Mouse (Mus musculus): ENCODE data around the gene Brd4.
"Not testable (repeated sequence)": the region's sequence is repeated elsewhere in the genome, so short reads cannot be mapped to it uniquely, and the experiment has no call there.

Brd4 gene

DNA sequence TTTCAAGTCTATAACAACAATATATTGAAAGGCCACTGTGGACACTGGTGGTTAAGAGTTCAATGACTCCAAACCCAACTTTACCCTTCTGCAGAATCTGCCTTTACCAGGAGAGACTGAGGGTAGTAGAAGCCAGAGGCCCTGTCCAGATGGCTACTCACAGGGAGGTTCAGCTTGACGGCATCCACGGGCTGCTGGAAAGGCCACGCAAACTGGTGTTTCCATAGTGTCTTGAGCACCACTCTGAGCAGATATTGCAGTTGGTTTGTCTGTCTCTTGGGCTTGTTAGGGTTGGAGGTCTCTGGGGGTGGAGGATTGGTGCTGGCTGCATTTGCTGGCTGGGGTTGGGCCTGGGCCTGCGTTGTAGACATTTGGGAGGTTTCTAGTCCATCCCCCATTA, 55.3 kb downstream of the Brd4 start:
- DNase-seq (ENCODE audit: low spot score in 2 of 2) = no peak

GRCm38 (mm10) chr17:32220873-32221272, 63.6 kb downstream of the Brd4 start:
- no peak for DNase-seq (ENCODE audit: low spot score in 2 of 2)

DNA sequence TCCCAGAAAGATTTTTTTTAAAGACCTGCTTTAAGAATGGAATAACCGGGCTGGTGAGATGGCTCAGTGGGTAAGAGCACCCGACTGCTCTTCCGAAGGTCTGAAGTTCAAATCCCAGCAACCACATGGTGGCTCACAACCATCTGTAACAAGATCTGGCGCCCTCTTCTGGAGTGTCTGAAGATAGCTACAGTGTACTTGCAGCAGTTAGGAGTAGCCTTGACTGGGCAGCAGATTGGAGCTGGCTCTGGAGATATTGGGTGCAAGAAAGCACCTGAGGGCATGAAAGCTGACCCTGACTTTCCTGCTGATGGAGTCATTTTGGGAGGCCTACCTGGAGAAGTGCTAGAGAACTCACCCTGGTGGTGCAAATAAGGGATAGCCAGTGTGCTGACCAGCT, 68.9 kb downstream of the Brd4 start:
- not testable (repeated sequence) for DNase-seq (ENCODE audit: low spot score in 2 of 2)

DNA sequence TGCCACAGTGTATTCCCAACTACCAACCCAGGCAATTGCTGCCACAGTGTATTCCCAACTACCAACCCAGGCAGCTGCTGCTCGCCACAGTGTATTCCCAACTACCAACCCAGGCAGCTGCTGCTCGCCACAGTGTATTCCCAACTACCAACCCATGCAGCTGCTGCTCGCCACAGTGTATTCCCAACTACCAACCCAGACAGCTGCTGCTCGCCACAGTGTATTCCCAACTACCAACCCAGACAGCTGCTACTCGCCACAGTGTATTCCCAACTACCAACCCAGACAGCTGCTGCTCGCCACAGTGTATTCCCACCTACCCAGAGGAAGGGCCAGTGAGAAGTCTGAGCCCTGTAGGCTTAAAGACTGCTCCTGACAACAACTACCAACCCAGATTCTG, 73.0 kb downstream of the Brd4 start:
- DNase-seq (ENCODE audit: low spot score in 2 of 2) = not testable (repeated sequence)

DNA sequence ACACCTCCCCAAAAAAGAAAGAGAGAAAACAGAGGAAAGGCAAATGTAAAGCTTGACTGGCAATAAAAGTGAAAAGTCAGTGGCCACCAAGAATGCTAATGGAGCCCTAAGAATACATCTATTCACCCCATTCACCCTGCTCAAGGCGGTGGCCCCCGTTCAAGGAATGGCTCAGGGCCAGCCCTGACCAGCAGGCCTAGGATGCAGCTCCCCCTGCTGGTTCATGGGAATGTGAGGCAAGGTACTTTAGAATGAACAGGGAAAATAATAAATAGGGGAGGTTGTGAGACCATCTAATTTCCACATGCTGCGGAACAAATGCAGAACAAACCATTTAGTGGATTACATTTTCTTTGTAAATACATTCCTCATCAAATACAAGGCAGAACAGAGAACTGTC, 74.8 kb downstream of the Brd4 start:
- no peak for DNase-seq (ENCODE audit: low spot score in 2 of 2)

DNA sequence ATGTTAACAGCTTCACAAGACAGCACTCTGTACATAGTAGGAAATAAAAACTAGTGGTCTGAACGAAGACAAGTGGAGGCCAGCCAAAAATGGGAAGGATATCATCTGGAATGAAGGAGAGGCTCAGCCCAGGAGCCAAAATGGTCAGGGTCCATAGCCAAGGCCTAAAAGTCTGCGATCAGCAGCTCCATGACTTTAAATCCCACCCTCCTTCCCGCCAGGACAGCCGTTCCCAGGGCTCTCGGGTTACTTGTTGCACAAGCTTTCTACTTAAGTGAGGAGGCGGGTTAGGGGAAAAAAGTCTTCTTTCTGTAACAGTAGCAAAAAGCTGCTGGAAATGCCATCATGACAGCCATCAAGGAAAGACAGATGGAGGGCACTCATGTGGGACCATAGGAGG, 75.4 kb downstream of the Brd4 start:
- no peak for DNase-seq (ENCODE audit: low spot score in 2 of 2)

DNA sequence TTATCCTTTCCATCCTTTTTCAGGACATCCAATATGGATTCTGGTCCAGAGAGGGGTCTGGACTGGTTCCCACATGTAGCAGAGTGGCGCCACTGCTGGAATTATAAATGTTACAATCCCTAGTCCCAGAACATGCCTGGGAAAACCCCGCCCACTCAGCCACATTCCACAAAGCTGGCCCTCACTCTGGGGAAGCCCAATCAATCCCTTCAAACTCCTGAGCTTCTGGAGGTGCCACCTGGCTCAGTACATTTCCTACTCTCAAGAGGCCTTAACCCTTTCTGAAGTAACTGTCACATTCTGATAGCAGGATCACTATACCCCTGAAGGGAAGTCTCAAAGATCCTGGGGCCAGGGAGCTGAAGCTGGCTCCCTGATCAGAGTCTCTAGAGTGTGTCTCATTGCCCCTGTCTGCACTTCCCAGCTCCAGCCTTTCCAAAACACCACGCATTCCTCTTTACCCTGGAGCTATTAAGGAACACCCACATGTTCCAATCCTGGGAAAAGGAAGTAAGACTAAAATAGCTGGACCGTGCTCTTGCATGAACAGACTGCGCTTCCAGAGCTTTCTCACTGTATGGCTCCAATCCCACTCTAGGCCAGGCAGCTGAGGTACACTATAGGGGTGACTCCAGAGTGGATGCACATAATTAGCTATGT, 76.8 kb downstream of the Brd4 start:
- DNase-seq (ENCODE audit: low spot score in 2 of 2) = peak in 1 of 2 experiments; percentile 41

- DNase-seq (ENCODE audit: low spot score in 2 of 2) = no peak
Observed at GRCm38 (mm10) chr17:32205345-32205744, 79.2 kb downstream of the Brd4 start.

DNA sequence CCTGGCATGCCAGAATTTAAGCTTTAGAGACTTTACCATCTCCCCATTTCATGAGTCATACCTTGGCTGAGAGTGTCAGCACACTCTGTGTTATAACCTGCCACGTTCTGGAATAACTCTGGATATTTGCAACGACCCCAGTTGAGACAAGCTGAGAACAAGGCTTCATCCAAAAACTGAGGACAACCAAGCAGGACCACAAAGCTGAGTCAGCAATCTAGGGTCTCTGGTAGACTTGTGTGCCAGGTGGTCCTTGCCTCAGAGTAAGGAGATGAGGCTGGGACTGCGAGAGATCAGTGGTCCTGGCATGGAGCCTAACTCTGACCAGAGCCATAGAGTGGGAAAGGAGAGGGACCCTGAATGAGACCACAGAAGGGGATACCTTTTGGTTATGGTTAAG, 81.5 kb downstream of the Brd4 start:
- no peak for DNase-seq (ENCODE audit: low spot score in 2 of 2)

DNA sequence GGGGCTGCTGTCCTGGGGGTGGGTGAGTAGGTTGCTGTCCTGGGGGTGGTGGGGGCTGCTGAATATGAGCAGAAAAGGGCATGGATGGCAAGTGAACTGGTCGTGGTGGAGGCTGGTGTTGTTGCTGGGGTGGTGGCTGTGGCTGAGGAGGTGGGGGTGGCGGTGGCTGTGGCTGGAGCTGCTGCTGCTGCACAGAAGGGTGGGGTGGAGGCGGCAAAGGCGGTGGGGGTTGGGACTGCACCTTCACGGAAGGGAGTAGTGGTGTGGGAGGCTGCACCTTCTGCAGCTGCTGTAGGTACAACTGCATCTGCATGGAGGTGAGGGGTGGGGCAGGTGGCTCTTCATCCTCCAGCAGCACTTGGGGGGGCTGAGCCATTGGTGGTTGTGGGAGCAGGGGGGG, 83.4 kb downstream of the Brd4 start:
- DNase-seq (ENCODE audit: low spot score in 2 of 2) = no peak

DNA sequence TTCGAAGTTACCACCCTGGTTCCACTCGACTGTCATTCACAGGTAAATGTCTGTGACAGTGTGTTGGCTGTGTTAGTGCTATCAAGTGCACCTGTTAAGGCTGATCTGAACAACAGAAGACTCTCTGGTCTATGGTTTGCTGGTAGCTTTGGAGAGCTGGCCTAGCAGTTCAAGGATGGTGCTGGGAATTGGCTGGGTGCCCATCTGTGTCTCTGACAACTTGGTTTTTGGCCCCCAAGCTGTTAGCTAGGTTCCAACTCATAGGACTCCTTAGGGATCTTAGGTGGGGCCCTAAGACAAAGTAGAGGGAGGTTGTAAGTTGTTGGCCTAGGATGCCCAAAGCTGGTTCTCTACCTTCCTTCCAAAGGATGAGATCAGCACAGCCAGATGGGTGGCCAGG, 84.7 kb downstream of the Brd4 start:
- no peak for DNase-seq (ENCODE audit: low spot score in 2 of 2)

GRCm38 (mm10) chr17:32197156-32197555, 87.4 kb downstream of the Brd4 start:
- DNase-seq (ENCODE audit: low spot score in 2 of 2) = no peak

DNA sequence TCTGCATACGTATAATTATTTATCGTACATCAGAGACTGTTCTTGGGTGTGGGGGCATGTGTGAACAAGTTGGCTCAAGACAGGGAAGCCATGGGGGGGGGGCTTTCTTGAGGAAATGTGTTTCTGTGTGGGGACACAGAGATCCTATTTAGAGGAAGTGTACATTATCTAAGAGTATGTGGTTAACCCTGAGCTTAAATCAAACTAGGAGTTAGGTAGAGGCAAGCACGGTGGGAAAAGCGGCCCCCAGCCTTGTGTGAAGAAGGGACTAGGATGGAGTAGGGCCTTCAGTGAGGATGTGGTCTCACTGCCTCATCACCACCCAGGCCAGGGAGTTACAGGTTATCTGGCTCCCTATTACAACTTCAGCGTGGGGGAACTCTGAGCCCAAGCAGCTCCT, 88.8 kb downstream of the Brd4 start:
- DNase-seq (ENCODE audit: low spot score in 2 of 2) = no peak

DNA sequence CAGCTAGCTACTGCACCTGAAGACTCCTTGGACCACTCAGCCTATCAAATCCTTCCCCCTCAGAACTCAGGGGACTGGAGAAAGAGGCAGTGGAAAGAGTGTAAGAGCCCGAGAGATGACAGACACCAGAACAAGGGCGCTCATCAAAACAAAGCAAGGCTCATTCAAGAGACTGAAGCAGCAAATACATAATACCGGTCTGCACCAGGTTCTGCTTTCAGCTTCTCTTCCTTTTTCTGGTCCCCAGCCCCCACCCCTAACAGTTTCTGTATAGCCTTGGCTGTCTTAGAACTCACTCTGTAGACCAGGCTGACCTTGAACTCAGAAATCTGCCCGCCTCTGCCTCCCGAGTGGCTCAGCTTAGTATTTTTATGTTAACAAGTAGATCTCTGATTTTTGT, 91.5 kb downstream of the Brd4 start:
- DNase-seq (ENCODE audit: low spot score in 2 of 2) = no peak

GRCm38 (mm10) chr17:32189850-32190249, 94.7 kb downstream of the Brd4 start:
- no peak for DNase-seq (ENCODE audit: low spot score in 2 of 2)

DNA sequence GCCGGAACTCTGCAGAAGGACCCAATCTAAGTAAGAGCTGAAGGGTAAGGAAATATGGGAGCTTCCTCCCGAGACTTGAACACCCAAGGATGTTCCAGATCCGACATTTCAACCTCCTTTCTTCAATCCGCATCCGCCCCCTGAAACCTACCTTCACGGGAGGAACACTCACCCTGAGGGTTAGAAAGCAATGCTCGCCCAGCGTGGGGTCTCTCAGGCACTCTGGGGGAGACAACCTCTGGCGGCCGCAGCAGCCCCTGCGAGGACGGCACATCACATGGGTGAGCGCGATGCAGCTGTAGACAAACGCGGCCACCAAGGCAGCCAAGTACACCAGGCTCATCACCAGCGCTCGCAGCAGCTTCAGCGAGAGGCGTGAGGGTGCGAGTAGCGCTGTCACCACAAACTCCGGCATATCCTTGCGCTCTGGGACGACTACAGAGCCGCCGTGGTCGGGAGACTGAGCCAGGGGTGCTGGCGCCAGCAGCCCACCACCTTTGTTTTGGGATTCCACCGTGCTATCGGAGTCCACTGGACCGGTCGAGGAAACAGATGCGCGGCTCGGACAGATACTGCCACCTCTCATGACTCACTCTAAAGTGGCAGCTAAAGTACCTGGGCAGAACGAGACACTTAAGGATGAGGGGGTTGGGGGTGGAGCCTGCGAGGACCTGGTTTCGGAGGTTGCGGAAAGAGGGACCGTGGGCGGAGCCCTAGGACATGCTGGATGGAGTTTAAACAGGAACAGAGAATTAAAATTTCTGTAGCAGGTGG, 95.5 kb downstream of the Brd4 start, which contains the start of gene Ephx3:
Gene Ephx3, minus strand, starts transcription at position 687 of the 774 bp plus-strand sequence.
- no peak for DNase-seq (ENCODE audit: low spot score in 2 of 2)

DNA sequence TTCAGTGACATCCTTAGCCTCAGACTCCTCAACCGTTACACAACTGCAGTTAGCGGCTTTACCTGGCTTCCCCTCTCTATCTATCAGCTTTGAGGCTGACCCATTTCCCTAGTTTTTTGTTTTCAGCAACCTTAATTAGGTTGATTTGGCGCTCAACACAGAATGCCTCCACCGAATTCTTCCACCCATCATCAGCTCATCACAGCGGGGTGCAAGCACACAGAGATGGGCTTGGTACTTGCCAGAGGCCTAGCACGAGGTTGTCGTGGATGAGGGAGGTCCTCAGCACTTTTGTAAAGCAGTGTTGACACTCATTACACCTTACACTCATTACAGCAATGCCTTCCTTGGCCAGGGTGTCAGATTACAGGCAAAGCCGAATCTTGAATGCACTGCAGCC, 101.5 kb downstream of the Brd4 start:
- DNase-seq (ENCODE audit: low spot score in 2 of 2) = no peak

DNA sequence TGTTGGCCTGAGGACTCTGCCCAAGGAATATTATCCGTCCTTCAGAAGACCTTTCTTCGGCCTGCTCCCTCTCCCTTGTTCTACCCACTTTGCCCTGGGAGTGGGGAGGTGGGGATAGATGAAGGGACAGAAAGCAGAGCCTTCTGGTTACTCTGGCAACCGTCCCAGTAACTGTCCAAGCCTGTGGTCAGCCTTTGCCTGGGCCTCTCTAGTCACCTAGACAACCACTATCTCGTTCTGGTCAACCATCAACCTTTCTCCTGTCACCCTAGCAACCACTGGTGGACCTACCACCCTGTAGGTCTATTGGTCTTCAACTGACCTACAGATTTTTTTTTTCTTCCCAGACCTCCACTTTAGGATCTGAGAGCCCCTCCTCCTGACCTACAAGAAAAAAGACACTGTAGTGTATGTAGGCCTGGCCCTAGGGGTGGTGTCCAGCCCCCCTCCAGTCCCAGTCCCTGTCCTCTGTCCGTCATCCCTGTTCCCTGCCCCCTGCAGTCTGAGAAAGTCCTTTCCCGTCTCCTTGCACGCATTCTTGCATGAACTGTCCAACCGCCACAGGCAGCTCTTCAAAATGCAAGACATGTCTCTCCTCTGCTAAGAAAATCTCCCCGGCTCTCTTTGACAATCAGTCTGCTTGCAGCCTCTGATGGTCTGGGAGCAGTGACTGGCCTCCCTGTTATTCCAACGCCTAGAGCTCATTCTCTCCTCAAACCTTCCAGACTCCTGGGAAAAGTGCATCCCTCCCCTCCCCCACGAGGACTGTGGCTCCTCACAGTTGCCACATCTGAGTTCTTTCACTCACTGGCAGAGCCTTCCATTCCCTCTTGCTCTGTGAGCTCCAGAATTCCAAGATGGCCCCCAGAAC, 104.7 kb downstream of the Brd4 start:
- DNase-seq (ENCODE audit: low spot score in 2 of 2) = no peak

GRCm38 (mm10) chr17:32176919-32177318, 107.6 kb downstream of the Brd4 start:
- DNase-seq (ENCODE audit: low spot score in 2 of 2) = no peak

- no peak for DNase-seq (ENCODE audit: low spot score in 2 of 2)
Observed at GRCm38 (mm10) chr17:32173166-32173565, 111.4 kb downstream of the Brd4 start.

GRCm38 (mm10) chr17:32172485-32172884, 112.0 kb downstream of the Brd4 start:
- no peak for DNase-seq (ENCODE audit: low spot score in 2 of 2)

DNA sequence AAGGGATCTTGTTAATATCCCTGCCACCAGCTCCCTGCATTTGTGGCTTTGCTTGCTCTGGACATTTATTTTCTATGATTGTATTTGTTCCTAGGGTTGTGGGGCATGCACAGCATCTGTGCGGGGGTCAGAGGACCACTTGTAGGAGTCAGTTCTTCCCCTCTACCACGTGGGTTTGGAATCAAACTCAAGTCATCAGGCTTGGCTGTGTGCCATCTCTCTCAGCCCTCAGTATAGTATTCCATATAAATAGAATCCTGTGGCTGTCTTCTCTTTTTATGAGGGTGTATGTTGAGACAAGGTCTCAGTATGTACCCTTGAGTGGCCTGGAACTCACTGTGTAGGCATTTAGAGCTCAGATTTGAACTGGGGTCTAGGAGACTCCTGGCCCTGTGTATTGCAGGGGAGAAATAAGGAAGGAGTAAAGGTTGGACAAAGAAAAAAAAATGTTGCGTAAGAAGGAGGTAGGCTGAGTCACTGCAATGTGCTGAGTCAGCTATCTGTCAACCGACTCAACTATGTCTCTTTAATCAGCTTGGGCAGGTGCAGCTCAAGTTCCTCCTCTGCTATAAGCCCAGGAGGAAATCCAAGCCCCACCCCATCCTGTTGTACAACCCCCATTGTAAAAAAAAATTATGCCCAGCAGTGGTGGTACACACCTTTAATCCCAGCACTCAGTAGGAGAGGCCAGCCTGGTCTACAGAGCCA, 114.8 kb downstream of the Brd4 start:
- DNase-seq (ENCODE audit: low spot score in 2 of 2) = no peak
